Mouse (Mus musculus): ENCODE data around the gene Poglut1.
A peak's percentile ranks its signal among the peaks of the same experiment; 100 is the strongest.

Gene Poglut1

GRCm38 (mm10) chr16:38549479-38550396, at the start of gene Poglut1:
TSS of gene Poglut1 (minus strand) at chr16:38550258.
- DNase-seq (ENCODE audit: low spot score in 2 of 2), result peak; percentile 70 to 71

- DNase-seq (ENCODE audit: low spot score in 2 of 2), result no peak
Measured at GRCm38 (mm10) chr16:38598986-38599680, 49.1 kb upstream of the Poglut1 start.

- no peak for DNase-seq (ENCODE audit: low spot score in 2 of 2)
Measured at GRCm38 (mm10) chr16:38596651-38597050, 46.6 kb upstream of the Poglut1 start.

- no peak for DNase-seq (ENCODE audit: low spot score in 2 of 2)
Measured at GRCm38 (mm10) chr16:38596099-38596498, 46.0 kb upstream of the Poglut1 start.

GRCm38 (mm10) chr16:38594435-38594834, 44.4 kb upstream of the Poglut1 start:
- no peak for DNase-seq (ENCODE audit: low spot score in 2 of 2)

- DNase-seq (ENCODE audit: low spot score in 2 of 2), result no peak
Measured at GRCm38 (mm10) chr16:38592946-38593345, 42.9 kb upstream of the Poglut1 start.

GRCm38 (mm10) chr16:38592026-38592678, 42.1 kb upstream of the Poglut1 start:
- no peak for DNase-seq (ENCODE audit: low spot score in 2 of 2)

- DNase-seq (ENCODE audit: low spot score in 2 of 2), result no peak
Measured at GRCm38 (mm10) chr16:38591506-38591905, 41.4 kb upstream of the Poglut1 start.

GRCm38 (mm10) chr16:38587572-38587971, 37.5 kb upstream of the Poglut1 start:
- DNase-seq (ENCODE audit: low spot score in 2 of 2), result no peak

GRCm38 (mm10) chr16:38587163-38587562, 37.1 kb upstream of the Poglut1 start:
- no peak for DNase-seq (ENCODE audit: low spot score in 2 of 2)

GRCm38 (mm10) chr16:38585186-38585585, 35.1 kb upstream of the Poglut1 start:
- no peak for DNase-seq (ENCODE audit: low spot score in 2 of 2)

- DNase-seq (ENCODE audit: low spot score in 2 of 2), result no peak
Measured at GRCm38 (mm10) chr16:38584761-38585160, 34.7 kb upstream of the Poglut1 start.

- no peak for DNase-seq (ENCODE audit: low spot score in 2 of 2)
Measured at GRCm38 (mm10) chr16:38571481-38571880, 21.4 kb upstream of the Poglut1 start.

GRCm38 (mm10) chr16:38568192-38568591, 18.1 kb upstream of the Poglut1 start:
- no peak for DNase-seq (ENCODE audit: low spot score in 2 of 2)

- no peak for DNase-seq (ENCODE audit: low spot score in 2 of 2)
Measured at GRCm38 (mm10) chr16:38563516-38563915, 13.5 kb upstream of the Poglut1 start.

GRCm38 (mm10) chr16:38562968-38563327, 12.9 kb upstream of the Poglut1 start:
- no peak for DNase-seq (ENCODE audit: low spot score in 2 of 2)

- peak; percentile 93 for DNase-seq (ENCODE audit: low spot score in 2 of 2)
Measured at GRCm38 (mm10) chr16:38562131-38562967, 12.3 kb upstream of the Poglut1 start.

GRCm38 (mm10) chr16:38558221-38558748, 8.2 kb upstream of the Poglut1 start, which contains the start of gene Tmem39a:
TSS of gene Tmem39a (plus strand) at chr16:38558698.
- no peak for DNase-seq (ENCODE audit: low spot score in 2 of 2)

- no peak for DNase-seq (ENCODE audit: low spot score in 2 of 2)
Measured at GRCm38 (mm10) chr16:38555988-38556387, 5.9 kb upstream of the Poglut1 start.

- DNase-seq (ENCODE audit: low spot score in 2 of 2), result no peak
Measured at GRCm38 (mm10) chr16:38548000-38548399, 2.1 kb downstream of the Poglut1 start.

Measured in right cerebral cortex, postnatal 36 days (tissue).